Comparison of ENCODE assay signal across 23 mouse cellular contexts in the genomic region with DNA sequence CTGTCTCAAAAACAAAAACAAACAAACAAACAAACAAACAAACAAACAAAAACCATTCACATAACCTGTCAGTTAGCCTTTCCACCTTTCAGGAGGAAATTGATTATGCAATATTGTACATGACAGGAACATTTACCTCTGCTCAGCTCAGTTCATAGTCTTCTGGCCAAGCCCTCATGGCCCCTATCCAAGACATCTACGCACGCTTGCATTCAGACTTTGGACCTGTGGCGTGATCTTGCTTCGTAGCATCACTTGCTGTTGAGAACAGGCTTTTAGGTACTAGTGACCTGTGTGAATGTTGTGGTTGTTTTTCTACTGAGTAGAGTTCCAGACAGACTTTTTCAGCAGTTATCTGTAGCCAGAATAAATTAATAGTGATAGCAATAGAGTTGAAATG.
"Had no signal": no experiment of that assay in that cellular context is flagged by ENCODE, and none has a peak within 500 bp of the region (broad histone marks: within the 10 kb centered on the region; RNA-seq: fewer than 3 reads in every experiment).

No protein-coding gene starts in this region.

- H3K4me3 ChIP-seq: heart, adult 2 months; heart, embryonic 13.5 days; heart, embryonic 15.5 days; hindbrain, embryonic 13.5 days; hindbrain, embryonic 15.5 days; limb, embryonic 13.5 days; limb, embryonic 15.5 days; liver, embryonic 12.5 days had no signal

- H3K4me2 ChIP-seq: heart, embryonic 11.5 days; heart, embryonic 13.5 days; heart, embryonic 15.5 days; hindbrain, embryonic 13.5 days; hindbrain, embryonic 15.5 days; limb, embryonic 13.5 days; limb, embryonic 15.5 days; liver, embryonic 12.5 days had no signal

- H3K36me3 ChIP-seq: heart, embryonic 13.5 days; heart, embryonic 15.5 days; hindbrain, embryonic 13.5 days; hindbrain, embryonic 15.5 days; limb, embryonic 13.5 days; limb, embryonic 15.5 days; liver, embryonic 12.5 days had no signal

- H3K9ac ChIP-seq: heart, embryonic 13.5 days; heart, embryonic 15.5 days; hindbrain, embryonic 13.5 days; hindbrain, embryonic 15.5 days; limb, embryonic 13.5 days; limb, embryonic 15.5 days; liver, embryonic 12.5 days; liver, embryonic 14.5 days had no signal

- H3K27me3 ChIP-seq: heart, embryonic 13.5 days; heart, embryonic 15.5 days; hindbrain, embryonic 13.5 days; hindbrain, embryonic 15.5 days; limb, embryonic 13.5 days; limb, embryonic 15.5 days; liver, embryonic 12.5 days had no signal

- H3K4me1 ChIP-seq: heart, embryonic 13.5 days; heart, embryonic 15.5 days; hindbrain, embryonic 13.5 days; hindbrain, embryonic 15.5 days; limb, embryonic 13.5 days; limb, embryonic 15.5 days; liver, embryonic 12.5 days had no signal

- ATAC-seq: hindbrain, postnatal 0 days; intestine, embryonic 16.5 days; liver, embryonic 12.5 days had no signal

- H3K27ac ChIP-seq: heart, adult 2 months; heart, embryonic 13.5 days; heart, embryonic 15.5 days; hindbrain, embryonic 13.5 days; hindbrain, embryonic 15.5 days; hindbrain, postnatal 0 days; limb, embryonic 13.5 days; limb, embryonic 15.5 days; liver, embryonic 12.5 days; liver, embryonic 14.5 days had no signal

- DNase-seq: gastrocnemius, postnatal 14 days; gastrocnemius, postnatal 36 days; heart, adult 11 months; heart, adult 2 months; heart, postnatal 14 days; heart, postnatal 36 days; kidney, adult 11 months; kidney, postnatal 10 days; kidney, postnatal 25 days; layer of hippocampus, adult 9-11 months; layer of hippocampus, postnatal 36 days; left cerebral cortex, postnatal 4 days had no signal

- H3K9me3 ChIP-seq: heart, embryonic 13.5 days; heart, embryonic 15.5 days; hindbrain, embryonic 13.5 days; hindbrain, embryonic 15.5 days; limb, embryonic 13.5 days; limb, embryonic 15.5 days; liver, embryonic 12.5 days had no signal
